Mouse (Mus musculus) right cerebral cortex, postnatal 4 days (tissue): Measurements from ENCODE around the gene H60b.
"Not testable (repeated sequence)": the region's sequence is repeated elsewhere in the genome, so short reads cannot be mapped to it uniquely, and the experiment has no call there.

Experiments used
- DNase-seq: peaks from one replicate; pipeline ENCODE4 v3.0.0-alpha.2; 2022

H60b gene

GRCm38 (mm10) chr10:22274445-22275057 lies 116.2 kb downstream of the H60b start:
- DNase-seq: no peak

- DNase-seq: not testable (repeated sequence)
Measured at GRCm38 (mm10) chr10:22278468-22278867, 120.1 kb downstream of the H60b start.

GRCm38 (mm10) chr10:22282816-22283215 lies 124.4 kb downstream of the H60b start:
- DNase-seq: no peak

- no peak for DNase-seq
Measured at GRCm38 (mm10) chr10:22295676-22296075, 137.3 kb downstream of the H60b start.

GRCm38 (mm10) chr10:22297033-22297762 lies 138.8 kb downstream of the H60b start:
- DNase-seq: no peak

- no peak for DNase-seq
Measured at GRCm38 (mm10) chr10:22297766-22298461, 139.5 kb downstream of the H60b start.

GRCm38 (mm10) chr10:22299324-22299723 lies 140.9 kb downstream of the H60b start:
- no peak for DNase-seq

- no peak for DNase-seq
Measured at GRCm38 (mm10) chr10:22301641-22302040, 143.3 kb downstream of the H60b start.

- no peak for DNase-seq
Measured at GRCm38 (mm10) chr10:22302344-22303057, 144.1 kb downstream of the H60b start.

GRCm38 (mm10) chr10:22303736-22304135 lies 145.3 kb downstream of the H60b start:
- no peak for DNase-seq

- DNase-seq: no peak
Measured at GRCm38 (mm10) chr10:22305801-22306200, 147.4 kb downstream of the H60b start.

GRCm38 (mm10) chr10:22306452-22306851 lies 148.1 kb downstream of the H60b start:
- DNase-seq: no peak

- DNase-seq: no peak
Measured at GRCm38 (mm10) chr10:22308221-22308620, 149.8 kb downstream of the H60b start.

- no peak for DNase-seq
Measured at GRCm38 (mm10) chr10:22322858-22323257, 164.5 kb downstream of the H60b start.
